Mouse (Mus musculus) inflammation-experienced regulatory T-cells, adult 16 weeks (primary cell): Measurements from ENCODE around the gene Ptger1. TPM values are rescaled to one million over a fixed set of nuclear protein-coding genes. Genes with fewer than 3 reads are reported as not detected.

ENCODE experiments used
- polyA plus RNA-seq: library from polyadenylated mRNA; unstranded; fragments of 100-300 nt; shearing (Covaris generic); gene quantifications from one replicate; pipeline ENCODE4 v1.2.1, GENCODE M21; 2017

Ptger1 gene
- 0.39 TPM for polyA plus RNA-seq

DNA sequence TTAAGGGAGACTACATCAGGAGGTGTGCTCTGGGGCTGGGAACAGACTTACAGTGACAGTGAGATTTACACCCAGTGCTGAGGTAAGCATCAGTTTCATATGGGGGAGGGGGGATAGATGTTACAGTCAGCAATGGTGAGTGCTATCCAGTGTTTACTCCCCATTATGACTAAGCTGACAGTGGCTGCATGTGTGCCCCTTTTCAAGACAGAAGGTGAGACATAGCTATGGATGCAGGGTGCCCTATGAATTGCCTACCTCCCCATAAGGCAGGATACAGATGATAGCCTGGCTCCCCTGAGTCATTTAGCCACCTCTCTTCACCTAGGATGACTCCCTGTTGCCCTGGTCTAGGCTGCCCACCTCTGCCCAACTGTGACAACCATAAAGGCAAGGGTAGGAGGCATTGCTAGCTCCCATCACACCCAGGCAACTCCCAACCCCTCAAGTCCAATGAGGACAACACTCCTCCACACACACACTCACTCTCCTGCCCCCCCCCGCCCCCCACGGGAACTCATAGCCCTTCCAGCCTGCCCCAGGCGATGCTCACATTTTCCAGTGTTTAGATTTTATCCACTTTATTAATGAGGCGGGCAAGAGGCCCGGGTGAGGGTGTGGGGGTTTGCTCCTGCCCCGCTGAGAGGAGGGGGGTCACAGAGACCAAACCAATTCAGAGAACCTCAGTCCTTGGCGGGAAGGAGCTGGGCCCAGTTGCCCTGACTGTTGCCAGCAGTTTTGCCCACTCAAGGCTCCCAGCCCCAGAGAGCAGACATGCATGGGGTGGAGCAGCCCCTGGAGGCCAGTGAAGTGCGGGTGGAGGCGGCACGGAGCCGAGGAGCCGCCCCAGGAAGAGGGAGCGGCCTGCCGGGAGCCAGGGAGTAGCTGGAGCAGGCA, at the start of gene Ptger1:
Gene Ptger1, plus strand, starts transcription at position 710 of the 897 bp plus-strand sequence.

DNA sequence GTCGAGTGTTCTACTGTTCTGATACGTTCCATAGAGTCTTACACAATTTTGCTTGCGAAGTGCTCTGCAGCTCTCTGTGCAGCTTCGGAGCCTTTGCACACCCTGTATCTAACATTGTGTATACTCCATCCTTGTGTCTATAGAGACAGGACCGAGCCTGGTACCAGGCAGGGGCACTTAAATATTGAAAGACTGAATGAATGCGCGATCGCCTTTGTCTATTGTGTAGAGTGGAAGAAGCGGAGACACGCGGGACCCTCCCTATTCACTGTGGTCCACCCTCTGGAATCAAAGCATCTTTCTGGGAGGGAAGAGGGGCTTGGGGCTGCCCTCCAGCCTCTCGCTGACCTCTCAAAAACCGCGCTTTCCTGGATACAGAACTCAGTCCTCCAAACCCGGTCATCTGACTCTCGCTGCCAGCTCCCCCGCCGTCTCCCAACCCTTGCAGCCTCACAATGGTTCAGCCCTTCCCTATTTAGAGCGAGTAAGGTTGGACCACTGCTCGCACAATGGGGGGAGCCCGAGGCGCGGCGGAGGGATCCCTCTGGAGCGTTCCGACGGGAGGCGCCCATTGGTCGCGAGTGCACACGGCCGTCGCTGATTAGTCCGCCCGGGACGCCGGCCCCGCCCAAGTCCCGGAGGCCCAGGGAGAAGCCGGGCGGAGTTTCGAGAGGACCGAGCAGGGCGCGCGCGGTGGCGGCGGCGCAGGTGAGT, 14.3 kb upstream of the Ptger1 start, which contains the start of gene Gipc1:
Gene Gipc1, plus strand, starts transcription at position 648 of the 714 bp plus-strand sequence.

GRCm38 (mm10) chr8:83698661-83699453, 32.4 kb downstream of the Ptger1 start, which contains the start of gene Pkn1:
Gene Pkn1 (minus strand): TSS chr8:83699179.

DNA sequence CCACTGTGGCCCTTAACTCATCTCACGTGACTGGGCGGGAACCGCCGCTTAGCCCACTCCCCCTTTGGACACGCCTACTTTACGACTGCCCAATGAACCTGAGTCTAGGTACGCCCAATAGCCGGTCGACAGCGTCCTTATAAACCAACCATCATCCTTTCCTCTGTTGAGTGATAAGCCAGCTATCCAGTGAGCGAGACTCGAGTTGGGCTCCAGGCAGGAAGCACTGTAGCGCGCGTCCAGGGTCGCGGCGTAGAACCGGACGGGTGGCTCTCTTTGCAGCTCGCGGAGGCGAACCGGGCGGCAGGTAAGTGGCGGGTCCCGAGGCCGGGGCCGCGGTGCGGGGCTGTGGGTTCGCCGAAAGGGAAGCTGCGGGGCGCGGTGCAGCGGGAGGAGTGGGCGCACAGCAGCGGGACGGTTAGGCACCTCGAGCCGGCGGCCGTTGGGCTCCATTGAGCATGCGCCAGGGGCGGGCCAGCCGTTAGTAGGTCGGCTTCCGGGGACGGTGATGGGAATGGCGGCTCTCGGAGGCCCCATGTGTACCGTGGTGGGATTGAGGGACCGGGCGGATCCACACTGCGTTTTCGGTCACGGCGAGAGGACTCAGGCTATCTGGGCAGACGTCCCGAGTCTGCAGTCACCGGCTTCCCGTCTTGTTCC, 48.7 kb downstream of the Ptger1 start, which contains the start of gene Ddx39:
Gene Ddx39, plus strand, starts transcription at position 147 of the 660 bp plus-strand sequence.

Other genes with a start within 250 kb of the Ptger1 start
- 25.8 TPM for gene Scoc, start 208.3 kb upstream of the Ptger1 start, polyA plus RNA-seq
- not detected for gene Olfr370, start 130.9 kb upstream of the Ptger1 start, polyA plus RNA-seq
- 242 TPM for gene Ndufb7, start 100.0 kb upstream of the Ptger1 start, polyA plus RNA-seq
- 513 TPM for gene Tecr, start 58.7 kb upstream of the Ptger1 start, polyA plus RNA-seq
- 114 TPM for gene Dnajb1, start 58.5 kb upstream of the Ptger1 start, polyA plus RNA-seq
- 74.0 TPM for gene Gipc1, start 14.0 kb upstream of the Ptger1 start, polyA plus RNA-seq
- 20.7 TPM for gene Pkn1, start 32.5 kb downstream of the Ptger1 start, polyA plus RNA-seq
- gene Ddx39, start 48.5 kb downstream of the Ptger1 start, polyA plus RNA-seq = 201 TPM
- 568 TPM for gene Adgre5, start 74.6 kb downstream of the Ptger1 start, polyA plus RNA-seq
- 3.2 TPM for gene Adgrl1, start 233.4 kb downstream of the Ptger1 start, polyA plus RNA-seq